Mouse (Mus musculus): ENCODE results near the gene Zfyve21.

DNA sequence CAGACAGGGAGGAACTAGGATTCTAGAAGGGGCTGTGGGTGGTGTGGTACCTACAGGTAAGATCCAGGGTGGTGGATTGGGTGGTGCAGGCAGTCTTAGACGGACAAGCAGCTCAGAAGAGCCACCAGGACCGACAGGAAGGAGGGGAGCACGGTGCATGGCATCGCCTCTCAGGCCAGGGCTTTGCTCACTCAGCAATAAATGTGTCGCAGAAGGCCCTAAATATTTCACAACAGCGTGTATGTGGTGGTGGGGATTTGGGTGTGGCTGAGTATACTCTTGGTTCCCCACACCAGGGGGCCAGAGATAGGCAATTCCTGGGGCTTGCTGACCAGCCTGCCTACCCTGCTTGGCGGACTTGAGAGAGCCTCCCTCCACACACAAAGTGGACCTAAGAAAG, 6.7 kb downstream of the Zfyve21 start:
- TF ChIP-seq GATA1 (IDR thresholded peaks at IDR 0.05; ENCODE audit: borderline replicate concordance, low read length) (no peak), FLI1 (IDR thresholded peaks at IDR 0.05; ENCODE audit: low read length) (no peak)
